Mouse (Mus musculus): Measurements from ENCODE around the gene Trpc7.

Gene Trpc7

DNA sequence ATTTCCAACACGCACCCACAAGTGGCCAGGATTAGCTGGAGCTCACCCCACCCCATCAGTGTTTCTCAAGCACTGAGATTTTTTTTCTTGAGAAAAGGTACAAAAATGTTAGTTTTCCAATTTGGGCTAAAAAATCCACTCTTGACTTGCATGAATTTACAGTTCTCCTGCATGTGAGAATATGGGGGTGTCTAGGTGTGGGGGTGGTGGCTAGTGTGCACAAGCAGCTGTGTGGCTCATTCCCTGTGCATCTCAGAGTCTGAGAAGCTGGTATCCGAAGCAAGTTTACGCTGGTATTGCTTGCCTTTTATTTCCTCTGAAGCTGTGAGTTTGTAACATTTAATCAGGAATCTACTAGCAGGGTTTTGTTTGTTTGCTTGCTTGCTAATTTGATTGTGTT lies 105.1 kb downstream of the Trpc7 start:
- DNase-seq (ENCODE audit: low read depth, low spot score): no peak

DNA sequence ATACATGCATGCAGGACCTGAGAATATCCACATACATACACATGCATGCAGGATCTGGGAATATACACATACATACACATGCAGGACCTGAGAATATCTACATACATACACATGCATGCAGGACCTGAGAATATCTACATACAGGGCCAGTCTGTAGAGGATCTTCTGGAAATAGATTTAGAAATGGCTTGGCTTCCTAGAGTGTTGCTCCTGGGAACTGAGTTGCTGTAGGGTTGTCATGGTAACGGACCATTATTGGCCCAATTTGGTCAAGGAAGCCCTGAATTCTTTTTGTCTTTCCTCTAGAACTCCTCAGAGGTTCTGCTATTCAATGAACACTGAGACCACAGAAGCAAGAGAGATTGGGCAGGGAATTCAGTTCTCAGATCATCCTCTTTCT lies 113.2 kb downstream of the Trpc7 start:
- DNase-seq (ENCODE audit: low read depth, low spot score): no peak

DNA sequence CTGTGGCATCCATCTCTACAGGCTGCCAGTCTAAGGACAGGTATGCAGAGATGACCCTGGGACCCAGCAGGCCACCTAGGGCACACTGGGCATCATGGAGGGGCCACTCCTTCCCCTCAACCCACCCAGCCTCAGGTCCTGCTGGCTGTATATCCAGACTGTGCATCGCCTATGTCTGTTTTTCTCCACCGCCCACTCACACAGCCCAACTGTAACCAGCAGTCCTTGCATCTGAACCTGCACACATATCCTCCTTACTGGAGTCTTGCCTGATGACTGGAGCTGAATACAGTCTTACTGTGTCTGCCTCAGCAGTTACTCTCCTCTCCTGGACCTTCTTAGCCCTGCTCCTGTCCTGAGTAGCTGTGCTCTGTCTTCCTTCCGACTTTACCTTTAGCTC lies 114.1 kb downstream of the Trpc7 start:
- DNase-seq (ENCODE audit: low read depth, low spot score): no peak

DNA sequence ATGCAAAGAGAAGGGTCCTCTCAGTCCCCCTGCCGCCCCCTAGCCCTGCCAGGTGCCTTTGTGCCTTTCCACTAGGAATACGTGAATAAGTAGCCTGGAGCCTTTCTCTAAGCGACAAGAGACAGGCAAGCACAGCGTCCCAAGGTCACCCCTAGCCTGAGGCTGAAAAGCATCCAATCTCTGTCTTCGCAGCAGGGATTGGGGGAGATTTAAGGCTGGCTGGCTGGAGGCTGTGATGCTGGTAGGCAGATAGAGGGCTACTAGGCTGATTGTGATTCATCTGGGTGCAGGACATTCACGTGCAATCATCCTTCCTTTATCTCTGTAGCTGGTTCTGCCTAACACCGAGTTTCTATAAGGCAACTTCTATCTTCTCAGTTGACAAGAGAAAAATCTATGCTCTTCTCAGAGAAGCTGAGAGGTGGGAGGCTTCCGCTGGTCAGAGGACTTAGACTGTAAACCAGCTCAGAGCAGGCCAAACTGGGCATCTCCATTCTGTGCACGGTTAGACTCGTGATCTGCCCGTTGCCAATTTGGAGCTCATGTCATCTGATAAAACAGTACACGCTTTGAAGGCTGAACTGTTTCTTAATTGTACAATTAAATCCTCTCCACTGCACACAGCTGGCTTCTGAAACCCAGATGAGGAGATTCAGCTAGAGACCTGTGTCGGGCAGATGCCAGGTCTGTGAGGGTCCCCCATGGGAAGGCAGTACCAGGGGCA lies 114.9 kb downstream of the Trpc7 start:
- no peak for DNase-seq (ENCODE audit: low read depth, low spot score)

DNA sequence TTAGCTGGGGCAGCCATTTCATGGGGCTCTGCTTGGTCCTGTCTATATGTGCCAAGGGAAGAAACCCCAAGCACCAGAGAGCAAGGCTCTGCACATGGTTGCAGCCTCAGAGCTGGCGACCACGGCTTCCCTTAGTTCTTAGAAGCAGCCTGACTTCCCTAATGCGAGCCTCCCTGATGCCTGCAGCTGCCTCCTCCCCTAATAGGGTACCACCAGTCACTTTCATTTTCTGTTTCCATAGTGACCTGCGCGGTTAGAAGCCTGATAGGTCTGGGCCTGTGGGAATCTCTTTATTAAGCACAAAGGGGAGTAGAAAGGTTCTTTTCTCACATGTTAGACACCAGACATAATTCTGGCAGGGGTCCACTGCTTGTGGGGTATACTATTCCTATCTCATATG lies 121.5 kb downstream of the Trpc7 start:
- peak; percentile 59 for DNase-seq (ENCODE audit: low read depth, low spot score)

DNA sequence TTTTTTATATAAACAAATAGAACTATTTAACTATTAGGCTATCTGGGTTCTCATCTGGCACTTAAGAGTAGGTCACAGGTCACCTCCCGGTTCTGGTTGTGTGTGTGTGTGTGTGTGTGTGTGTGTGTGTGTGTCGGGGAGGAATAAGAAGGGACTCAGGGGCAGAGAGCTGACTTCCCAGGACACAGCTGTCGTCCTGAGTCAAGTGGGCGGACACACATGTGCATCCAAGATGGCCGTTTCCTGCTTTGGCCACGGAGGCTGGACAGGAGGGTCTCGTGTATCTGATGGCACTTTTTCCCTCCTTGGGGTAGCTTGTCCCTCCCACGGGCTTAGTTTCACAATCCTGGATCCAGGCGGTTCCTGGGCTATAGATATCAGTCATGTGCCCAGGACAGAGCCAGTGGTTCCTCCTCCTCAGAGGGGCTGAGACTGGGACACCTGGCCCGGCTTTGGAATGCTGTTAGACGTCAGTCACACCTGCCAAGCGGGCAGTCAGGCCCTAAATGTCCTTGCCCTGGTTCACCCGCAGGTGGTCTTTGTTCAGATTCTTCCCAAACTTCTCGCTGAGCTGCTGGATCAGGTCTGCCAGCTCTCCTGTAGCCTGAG lies 122.4 kb downstream of the Trpc7 start:
- no peak for DNase-seq (ENCODE audit: low read depth, low spot score)

DNA sequence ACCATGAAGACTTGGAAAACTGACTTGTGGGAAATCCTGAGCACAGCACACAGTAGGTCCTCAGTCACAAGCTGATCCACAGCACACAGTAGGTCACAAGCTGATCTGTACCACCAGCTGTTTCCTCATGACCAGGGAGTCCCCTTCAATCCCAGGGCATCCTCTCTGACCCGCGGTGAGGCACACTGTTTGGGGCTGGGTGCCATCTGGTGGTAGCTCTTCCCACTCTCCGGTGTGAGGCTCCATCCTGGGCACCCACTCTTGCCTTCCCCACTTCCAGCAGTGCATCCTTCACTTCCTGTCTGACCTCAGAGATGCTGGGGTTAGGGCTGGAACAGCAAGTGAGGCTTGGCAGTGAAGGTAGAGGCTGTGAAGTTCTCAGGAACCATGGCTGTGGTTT lies 123.2 kb downstream of the Trpc7 start:
- DNase-seq (ENCODE audit: low read depth, low spot score): no peak

DNA sequence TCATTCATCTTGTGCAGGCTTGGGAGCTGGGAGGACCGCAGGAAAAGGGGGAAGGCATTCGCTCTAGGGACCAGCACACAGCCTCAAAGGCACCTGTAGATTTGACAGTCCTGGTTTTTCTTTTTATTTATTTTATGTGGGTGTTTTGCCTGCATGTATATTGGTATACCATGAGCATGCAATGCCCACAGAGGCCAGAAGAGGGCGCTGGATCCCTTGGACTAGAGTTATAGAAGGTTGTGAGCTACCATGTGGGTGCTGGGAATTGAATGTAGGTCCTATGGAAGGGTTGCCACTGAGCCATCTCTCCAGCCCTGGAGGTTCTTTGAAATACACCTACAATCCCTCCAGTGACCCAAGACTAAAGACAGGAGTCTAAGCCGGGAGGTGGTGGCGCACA lies 125.0 kb downstream of the Trpc7 start:
- peak; percentile 17 for DNase-seq (ENCODE audit: low read depth, low spot score)

DNA sequence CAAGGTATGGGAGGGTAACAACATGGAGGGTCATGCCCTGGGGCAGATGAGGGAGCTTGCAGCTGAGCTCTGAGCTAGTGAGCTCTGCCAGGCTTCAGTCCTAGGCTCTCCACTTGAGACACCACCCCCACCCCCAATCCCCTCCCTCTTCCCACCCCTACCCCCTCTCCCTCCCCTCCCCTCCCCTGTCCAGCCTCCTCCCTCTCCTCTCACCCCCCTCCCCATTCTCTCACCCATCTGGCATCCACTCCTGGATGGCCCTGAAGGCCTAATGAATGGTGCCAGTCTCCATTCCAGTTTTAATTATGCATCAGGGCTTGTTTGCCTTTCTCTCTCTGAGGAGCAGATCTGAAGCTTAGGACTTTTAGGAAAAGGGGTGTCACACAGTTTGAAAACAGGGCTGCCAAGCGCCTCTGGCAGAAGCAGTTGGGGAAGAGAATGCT lies 125.6 kb downstream of the Trpc7 start:
- no peak for DNase-seq (ENCODE audit: low read depth, low spot score)

DNA sequence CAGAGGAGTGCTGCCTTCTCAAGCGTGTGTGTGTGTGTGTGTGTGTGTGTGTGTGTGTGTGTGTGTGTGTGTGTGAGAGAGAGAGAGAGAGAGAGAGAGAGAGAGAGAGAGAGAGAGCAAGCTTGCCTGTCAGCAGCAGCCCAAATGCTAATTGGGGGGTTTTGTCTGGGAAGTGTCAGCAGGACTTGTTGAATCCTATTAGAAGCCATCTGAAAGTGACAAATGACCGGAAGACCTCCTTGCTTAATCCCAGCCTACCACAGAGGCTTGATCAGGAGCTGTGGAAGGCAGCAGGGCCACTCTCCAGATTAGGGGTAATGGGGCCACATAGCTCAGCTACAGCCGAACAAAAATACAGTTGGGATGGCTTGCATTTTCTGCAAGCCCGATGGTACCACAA lies 126.4 kb downstream of the Trpc7 start:
- no peak for DNase-seq (ENCODE audit: low read depth, low spot score)

DNA sequence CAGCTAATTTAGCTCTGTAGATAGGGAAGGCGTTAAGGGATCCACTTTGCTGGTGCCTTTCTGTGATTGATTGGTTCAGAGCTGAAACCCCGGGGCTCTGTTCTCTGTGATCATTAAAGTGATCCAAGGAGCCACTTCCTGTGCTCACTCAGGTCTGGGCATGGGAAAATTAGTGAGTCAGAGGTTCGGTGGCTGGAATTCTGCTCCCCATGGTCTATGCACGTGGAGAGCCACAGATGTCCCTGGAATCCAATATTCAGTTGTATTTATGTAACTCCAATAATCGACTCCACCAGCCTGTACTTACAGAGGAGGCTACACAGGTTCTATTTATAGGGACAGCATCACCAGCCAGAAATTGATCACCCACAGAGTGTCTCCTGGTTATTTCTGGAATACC lies 129.6 kb downstream of the Trpc7 start:
- DNase-seq (ENCODE audit: low read depth, low spot score): no peak

DNA sequence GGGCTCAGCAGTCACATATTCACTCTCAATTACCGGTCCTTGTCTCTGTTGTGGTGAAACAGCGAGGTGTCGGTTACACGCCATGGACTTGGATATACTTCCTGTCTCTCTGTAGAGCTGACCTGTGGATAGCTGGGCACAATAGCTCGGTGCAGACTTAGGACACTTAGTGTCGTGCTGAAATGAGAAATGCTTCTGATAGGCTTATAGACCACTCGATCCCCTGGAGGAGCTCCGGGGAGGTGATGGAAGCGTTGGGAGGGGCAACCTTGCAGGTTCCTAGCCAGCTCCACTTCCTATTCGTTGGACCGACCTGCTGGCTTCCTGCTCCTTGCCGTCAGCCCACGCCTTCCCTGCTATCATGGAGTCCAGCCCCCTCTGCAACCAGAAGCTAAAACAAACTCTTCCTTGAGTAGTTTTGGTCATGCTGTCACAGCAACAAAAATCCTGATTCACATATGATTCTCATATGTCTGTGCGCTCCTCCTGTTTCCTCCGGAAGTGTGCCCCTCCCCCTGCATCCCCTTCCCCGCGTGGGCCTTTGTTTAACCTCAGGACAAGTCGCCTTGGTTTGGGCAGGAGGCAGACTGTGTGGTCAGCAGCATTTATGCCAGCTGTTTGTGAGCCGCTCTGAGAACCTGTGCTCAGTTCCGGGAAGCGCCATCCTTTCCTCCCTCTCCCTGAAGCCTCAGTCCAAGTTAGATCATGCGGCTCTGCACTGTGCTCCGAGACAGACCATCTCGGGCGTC lies 130.3 kb downstream of the Trpc7 start:
- peak; percentile 37 for DNase-seq (ENCODE audit: low read depth, low spot score)

DNA sequence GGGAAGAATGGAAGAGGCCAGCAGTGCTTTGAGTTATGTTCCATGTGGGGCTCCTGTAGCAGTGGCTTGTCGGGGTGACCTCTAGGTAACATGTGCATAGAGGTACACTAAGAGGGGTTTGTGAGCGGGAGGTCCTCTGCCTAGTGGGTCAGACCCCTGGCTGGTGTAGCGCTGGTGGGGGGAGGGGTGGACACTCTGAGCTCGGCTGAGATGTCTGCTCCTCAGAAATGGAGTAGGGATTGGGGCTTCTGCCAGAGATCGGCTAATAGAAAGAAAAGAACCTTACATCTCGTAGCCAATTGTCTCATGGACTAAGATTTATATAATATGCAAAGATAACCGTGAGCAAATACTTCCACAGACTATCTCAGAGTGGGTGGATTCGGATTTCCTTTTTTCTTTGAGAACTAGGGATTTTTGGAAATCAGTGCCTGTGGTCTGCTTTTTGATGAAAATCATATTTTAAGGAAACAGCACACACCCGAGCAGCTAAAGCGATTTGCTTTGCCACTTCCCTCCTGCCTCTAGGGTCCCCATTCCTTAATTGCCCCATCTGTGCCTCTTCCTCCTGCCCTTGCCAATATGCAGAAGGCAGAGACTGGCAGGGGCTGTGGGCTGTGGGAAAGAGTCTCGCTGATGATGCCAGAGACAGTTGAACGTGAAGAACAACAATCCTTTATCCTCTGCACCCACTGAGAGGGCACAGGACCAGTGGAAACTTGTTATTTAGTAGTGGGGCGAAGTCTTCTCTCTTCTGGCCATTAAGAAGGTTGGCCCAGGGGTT lies 133.2 kb downstream of the Trpc7 start:
- DNase-seq (ENCODE audit: low read depth, low spot score): no peak

DNA sequence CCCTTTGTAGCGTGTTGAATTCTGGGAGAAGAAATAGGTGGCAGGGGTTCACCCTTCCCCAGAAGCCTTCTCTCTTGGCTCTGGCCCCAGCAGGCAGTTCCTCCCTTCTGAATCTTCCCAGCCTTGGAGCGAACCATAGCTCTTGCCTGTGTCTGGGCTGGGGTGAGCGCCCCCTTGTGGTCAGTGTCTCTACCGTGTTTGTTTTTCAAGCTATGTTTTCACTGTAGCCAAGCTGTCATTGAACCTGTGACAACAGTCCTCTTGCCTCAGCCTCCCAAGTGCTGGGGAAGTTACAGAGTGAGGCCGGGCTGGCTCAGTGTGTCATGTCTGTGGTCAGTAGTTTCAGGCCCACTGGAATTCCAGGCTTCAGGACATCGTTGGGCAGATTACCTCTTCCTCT lies 137.3 kb downstream of the Trpc7 start:
- DNase-seq (ENCODE audit: low read depth, low spot score): peak; percentile 82

DNA sequence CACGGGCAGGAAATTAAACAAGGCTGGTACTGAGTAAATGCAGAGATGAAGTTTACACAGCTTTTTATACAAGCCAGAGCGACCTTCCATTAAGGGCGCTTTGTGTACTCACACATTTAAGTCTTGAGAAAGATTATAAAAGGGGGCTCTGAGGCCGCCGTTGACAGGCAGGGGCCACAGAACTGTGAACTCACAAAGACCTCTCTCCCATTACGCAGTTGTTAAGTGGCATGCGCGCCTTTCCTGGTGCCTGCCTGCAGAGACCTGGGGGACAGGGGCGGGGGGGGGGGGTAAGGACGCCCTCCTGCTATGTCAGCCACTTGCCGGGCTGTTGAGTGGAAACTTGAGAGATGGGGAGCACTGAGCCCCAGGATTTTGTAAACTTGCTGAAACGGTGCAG lies 138.6 kb downstream of the Trpc7 start:
- DNase-seq (ENCODE audit: low read depth, low spot score): no peak

DNA sequence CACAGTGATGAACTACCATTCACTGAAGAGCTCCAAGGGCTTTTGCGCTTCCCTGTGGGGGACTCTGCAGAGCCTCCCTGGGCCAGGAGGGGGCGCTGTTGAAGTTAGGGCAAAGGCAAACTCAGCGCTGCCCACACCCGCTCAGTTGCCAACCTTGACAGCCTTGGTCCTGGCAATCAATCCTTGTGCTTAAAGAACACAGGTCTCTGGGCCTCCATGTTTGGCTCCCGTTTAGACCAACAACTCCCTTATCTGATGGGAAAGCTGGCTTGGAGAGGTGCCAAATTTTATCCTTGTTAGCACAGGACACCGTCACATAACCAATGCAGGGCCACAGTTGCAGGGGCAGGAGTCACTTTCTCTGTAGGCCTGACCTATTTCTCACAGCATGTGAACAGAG lies 139.9 kb downstream of the Trpc7 start:
- DNase-seq (ENCODE audit: low read depth, low spot score): peak; percentile 37

DNA sequence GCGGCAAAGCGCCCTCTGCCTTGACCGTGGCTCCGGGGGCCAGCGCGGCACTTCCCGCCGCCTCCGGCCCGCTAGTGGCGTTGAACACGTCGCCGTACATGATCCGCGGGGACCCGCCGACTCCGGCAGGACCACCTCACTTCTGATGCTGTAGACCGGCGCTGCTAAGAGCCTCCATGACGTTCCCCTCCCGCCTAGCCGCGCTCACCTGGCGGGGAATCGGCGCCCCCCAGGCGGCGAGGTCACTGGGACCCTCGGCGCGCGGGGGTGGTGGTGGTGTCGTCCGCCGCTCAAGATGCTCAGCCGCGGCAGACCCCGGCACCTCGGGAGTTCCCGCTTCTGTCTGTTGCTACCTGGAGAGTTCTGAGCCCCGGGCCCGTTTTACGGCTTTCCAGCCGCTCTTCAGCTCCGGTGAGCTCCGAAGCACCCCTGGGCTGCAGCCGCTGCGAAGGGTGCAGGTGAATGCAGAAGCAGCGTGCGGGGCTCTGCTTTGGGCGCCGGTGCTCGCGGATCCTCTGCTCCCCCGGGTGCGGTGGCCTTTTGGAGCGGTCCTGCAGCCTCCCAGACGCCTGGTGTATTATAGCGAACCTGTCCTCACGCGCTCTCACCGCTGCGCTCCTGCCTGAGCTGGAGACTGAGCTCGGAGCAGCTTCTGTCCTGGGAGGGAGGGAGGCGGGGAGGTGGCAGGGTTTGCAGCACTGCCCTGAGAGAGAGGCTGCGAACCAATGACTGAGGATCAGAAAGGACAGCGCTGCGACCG lies 142.4 kb downstream of the Trpc7 start, which contains the start of gene Gm45623:
Gm45623 (minus strand) TSS at position 636 of the 760 bp plus-strand sequence.
- no peak for DNase-seq (ENCODE audit: low read depth, low spot score)

DNA sequence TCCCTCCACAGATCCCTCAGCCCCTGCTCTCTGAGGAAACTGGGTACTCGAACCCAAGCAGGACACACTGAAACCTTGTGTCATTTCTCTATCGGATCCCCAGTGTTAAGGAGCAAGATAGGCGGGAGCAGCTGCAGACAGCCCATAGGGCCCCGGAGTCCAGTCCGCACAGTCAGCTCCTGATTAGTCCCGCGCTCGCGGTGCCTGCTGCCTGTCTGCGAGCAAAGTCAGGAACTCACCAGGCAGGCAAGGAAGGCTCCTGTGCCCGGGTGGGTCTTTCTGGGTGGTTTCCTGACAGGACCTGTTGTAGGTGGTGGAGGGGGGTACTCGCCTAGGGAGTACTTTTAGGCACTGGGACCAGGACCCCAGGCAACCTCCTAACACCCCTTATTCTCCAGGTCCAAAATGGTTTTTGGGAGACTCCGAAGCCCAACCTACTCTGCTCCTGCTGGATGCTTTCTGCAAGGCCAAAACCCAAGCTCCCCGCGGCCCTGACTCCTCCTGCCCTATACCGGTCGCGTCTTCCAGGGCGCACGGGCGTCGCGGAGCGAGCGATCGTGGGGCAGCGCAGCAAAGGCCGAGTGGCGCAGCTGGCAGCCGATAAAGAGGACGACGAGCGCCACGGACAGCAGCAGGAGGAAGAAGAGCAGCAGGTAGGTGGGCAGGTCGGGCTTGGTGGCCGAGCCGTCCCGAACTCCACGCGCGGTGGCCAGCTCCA lies 143.2 kb downstream of the Trpc7 start:
- DNase-seq (ENCODE audit: low read depth, low spot score): no peak

DNA sequence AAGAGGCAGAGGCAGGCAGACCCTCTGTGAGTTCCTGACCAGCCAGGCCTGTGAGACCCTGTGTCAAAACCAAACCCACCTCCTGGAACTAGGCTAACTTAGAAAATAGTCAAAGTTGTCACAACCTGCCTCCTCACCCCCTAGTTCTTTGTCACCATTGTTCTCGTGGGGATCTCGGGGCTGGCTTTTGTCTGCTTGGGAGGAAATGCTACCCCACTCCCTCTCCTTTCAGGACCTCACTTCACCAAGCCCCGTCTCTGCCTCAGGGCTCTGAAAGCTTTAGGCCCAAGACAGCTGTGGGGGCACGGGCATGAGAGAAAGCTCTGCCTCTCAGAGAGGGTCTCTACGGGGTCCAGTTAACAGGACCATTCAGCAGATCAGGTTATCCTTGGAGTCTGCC lies 144.0 kb downstream of the Trpc7 start:
- DNase-seq (ENCODE audit: low read depth, low spot score): no peak

DNA sequence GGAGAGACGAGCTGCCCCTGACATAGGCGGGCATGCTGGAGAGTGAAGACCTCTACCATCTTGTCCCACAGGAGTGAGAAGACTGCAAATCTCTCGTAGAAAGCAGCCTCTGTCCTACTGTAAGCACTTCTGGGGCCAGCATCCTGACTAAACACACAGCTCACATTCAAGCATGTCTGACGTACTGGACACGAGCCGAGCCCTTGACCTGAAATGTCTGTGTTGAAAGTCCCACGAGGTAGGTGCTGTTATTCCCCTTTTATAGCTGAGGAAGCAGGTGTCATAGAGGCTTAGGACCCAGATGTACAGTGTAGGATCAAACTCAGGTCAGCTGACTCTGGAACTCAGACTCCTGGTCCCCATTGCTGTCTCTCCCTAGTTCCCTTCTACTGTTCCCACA lies 146.4 kb downstream of the Trpc7 start:
- DNase-seq (ENCODE audit: low read depth, low spot score): no peak

DNA sequence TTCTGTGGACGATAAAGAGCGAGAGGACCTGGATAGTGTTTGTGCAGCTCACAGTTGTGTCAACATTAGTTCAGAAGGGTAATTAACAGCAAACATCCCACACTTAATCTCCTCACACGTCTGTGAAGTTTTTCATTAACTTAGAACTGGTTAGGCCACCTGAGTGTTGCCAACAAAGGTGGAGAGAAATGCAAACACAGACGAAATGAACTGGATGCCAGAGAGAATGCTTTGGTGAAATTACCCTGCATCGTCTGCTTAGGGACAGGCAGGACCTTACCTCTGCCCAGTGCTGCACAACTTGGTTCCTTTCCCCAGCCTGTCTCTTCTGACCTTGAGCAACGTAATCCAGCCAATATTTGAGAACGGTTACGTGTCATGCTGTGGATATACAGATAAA lies 148.2 kb downstream of the Trpc7 start:
- DNase-seq (ENCODE audit: low read depth, low spot score): no peak
